Mouse (Mus musculus) lung, embryonic 14.5 days (tissue): ENCODE data around the gene Gucy1b1. TPM values are rescaled to one million over a fixed set of nuclear protein-coding genes. Genes with fewer than 3 reads are reported as not detected.

ENCODE experiments used
- ATAC-seq: fragments of 200-750 bp; cut with Nextera tagmentation; 2 replicates; pipeline ENCODE4 v1.8.0; 2017; ENCODE audit warnings: mild to moderate bottlenecking, moderate TSS enrichment, moderate library complexity; ENCODE audit not compliant: insufficient read depth
- DNase-seq: peaks from one replicate; pipeline ENCODE4 v3.0.0-alpha.2; 2015
- H3K27ac ChIP-seq: fragments of 300-500 bp; sonication (generic); 2 replicates; pipeline ENCODE4 v1.5.1; 2014; ENCODE audit warnings: low read depth, mild to moderate bottlenecking, moderate library complexity
- H3K27me3 ChIP-seq: fragments of 300-500 bp; sonication (generic); 2 replicates; pipeline ENCODE4 v1.6.1; 2014; ENCODE audit warnings: low read length, control low read depth; ENCODE audit not compliant: insufficient read depth
- H3K36me3 ChIP-seq: fragments of 300-500 bp; sonication (generic); 2 replicates; pipeline ENCODE4 v1.6.1; 2014; ENCODE audit warnings: control low read depth; ENCODE audit not compliant: insufficient read depth
- H3K4me1 ChIP-seq: fragments of 300-500 bp; sonication (generic); 2 replicates; pipeline ENCODE4 v1.6.1; 2014; ENCODE audit warnings: antibody characterized with exemption, control low read depth; ENCODE audit not compliant: insufficient read depth
- H3K4me2 ChIP-seq: fragments of 300-500 bp; sonication (generic); 2 replicates; pipeline ENCODE4 v1.6.1; 2014; ENCODE audit warnings: mild to moderate bottlenecking
- H3K4me3 ChIP-seq: fragments of 300-500 bp; sonication (generic); 2 replicates; pipeline ENCODE4 v1.5.1; 2014; ENCODE audit warnings: low read depth, low read length
- H3K9ac ChIP-seq: fragments of 300-500 bp; sonication (generic); 2 replicates; pipeline ENCODE4 v1.6.1; 2014
- H3K9me3 ChIP-seq: fragments of 300-500 bp; sonication (generic); 2 replicates; pipeline ENCODE4 v1.6.1; 2016; ENCODE audit warnings: low read depth, low read length, control low read depth
- CTCF ChIP-seq: IDR thresholded peaks from 2 replicates; pipeline ENCODE4 v1.5.1; 2016; ENCODE audit warnings: antibody characterized with exemption, low read depth
- WGBS: fragments of 180-500 bp; shearing (Covaris S2); extraction: QIAGEN DNeasy Blood & Tissue Kit; methylation state at CpG from one replicate; pipeline ENCODE4 v1.1.7; 2014; 5-methylcytosine and 5-hydroxymethylcytosine counted together
- polyA plus RNA-seq: library from polyadenylated mRNA; unstranded; fragments of >200 nt; fragmentation: Nextera tagmentation; extraction: Ambion mirVana; gene quantifications from 2 replicates; pipeline ENCODE4 v1.2.1, GENCODE M21; 2014

Gene Gucy1b1
- polyA plus RNA-seq, 1 experiment from 2014 or later: 73.5 TPM

- Histone ChIP-seq H3K4me1 (no peaks in the 10 kb centered on the region), H3K9me3 (no peaks in the 10 kb centered on the region), H3K36me3 (no peaks in the 10 kb centered on the region), H3K27ac (no peak overlapping the region), H3K4me2 (no peak overlapping the region), H3K4me3 (no peak overlapping the region), H3K9ac (no peak overlapping the region), H3K27me3 (no peaks in the 10 kb centered on the region)
- 98% methylated on average over 1 of the region's 1 CpGs for WGBS
- TF ChIP-seq CTCF: no peak
- DNase-seq (no peak), ATAC-seq (no peak)
Measured at GRCm38 (mm10) chr3:82007002-82007401, 67.5 kb downstream of the Gucy1b1 start.

DNA sequence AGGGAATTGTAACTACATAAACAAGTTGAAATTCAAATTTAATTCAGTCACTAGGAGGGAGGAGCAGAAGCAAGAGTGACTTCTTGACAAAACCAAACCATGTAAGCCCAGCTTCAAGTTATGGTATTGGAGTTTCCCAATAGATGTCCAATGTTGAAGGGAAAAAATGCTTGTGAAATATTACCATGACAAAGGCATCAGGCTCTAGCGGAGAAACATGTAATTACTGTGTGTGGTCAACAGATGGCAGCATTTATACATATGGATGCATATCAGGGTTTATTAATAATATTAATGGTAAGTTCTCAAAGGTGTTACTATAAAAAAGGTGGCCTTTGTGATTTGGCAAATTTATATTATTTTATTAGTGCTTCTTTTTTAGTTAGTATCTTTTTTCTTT is 78.5 kb downstream of the Gucy1b1 start:
- Histone ChIP-seq H3K9me3 (no peaks in the 10 kb centered on the region), H3K27me3 (no peaks in the 10 kb centered on the region), H3K36me3 (no peaks in the 10 kb centered on the region), H3K4me2 (no peak overlapping the region), H3K4me3 (no peak overlapping the region), H3K4me1 (no peaks in the 10 kb centered on the region), H3K9ac (no peak overlapping the region), H3K27ac (no peak overlapping the region)
- ATAC-seq (no peak), DNase-seq (peak; percentile 84)
- WGBS: 3% methylated on average over 1 of the region's 1 CpGs
- peak; percentile 77 for TF ChIP-seq CTCF

DNA sequence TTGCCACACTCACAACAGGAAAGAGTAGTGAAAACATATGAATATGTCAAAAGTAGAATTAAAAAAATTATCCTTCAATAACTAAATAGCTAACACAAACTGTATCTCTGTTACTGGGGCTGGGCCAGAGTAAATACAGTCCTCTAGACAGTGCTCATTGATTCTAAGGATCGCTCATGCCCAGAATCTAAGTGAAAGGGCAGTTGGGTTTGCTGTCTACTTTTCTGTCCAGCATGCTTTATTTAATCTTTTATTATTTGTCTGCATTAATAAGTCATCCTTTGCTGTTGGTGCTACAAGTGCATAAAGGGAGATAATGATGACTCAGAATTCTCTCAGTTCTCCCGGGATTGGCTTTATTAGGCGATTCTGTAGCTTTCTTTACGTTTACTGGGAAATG is 79.1 kb downstream of the Gucy1b1 start:
- H3K9me3 ChIP-seq: no peaks in the 10 kb centered on the region
- no peaks in the 10 kb centered on the region for H3K27me3 ChIP-seq
- WGBS: 38% methylated on average over 4 of the region's 4 CpGs
- H3K4me3 ChIP-seq: no peak overlapping the region
- H3K27ac ChIP-seq: no peak overlapping the region
- no peak overlapping the region for H3K9ac ChIP-seq
- no peak overlapping the region for H3K4me2 ChIP-seq
- H3K36me3 ChIP-seq: no peaks in the 10 kb centered on the region
- no peak for TF ChIP-seq CTCF
- ATAC-seq (no peak), DNase-seq (no peak)
- no peaks in the 10 kb centered on the region for H3K4me1 ChIP-seq

DNA sequence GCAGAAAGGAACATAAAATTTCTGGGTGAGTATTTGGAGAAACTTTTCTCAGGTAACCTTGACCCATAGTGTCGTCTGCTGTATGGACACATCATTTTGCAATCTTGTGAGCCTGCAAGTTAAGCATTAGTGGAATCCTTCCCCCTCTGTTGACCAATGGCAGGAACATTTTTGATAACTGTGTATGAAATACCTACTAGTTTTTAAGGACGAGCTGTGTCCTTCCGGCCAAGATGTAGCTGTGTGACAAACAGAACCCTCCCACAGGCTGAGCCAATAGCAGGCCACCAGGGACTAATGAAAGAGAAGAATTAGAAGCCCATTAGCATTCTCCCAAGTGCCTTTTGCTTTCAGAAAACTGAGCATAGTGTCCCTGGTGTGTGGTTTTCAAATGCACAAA is 84.0 kb downstream of the Gucy1b1 start:
- TF ChIP-seq CTCF: no peak
- Histone ChIP-seq H3K9me3 (no peaks in the 10 kb centered on the region), H3K27ac (no peak overlapping the region), H3K27me3 (no peaks in the 10 kb centered on the region), H3K4me3 (no peak overlapping the region), H3K4me1 (no peaks in the 10 kb centered on the region), H3K9ac (no peak overlapping the region), H3K36me3 (no peaks in the 10 kb centered on the region), H3K4me2 (no peak overlapping the region)
- ATAC-seq (no peak), DNase-seq (no peak)
- 59% methylated on average over 3 of the region's 3 CpGs for WGBS

DNA sequence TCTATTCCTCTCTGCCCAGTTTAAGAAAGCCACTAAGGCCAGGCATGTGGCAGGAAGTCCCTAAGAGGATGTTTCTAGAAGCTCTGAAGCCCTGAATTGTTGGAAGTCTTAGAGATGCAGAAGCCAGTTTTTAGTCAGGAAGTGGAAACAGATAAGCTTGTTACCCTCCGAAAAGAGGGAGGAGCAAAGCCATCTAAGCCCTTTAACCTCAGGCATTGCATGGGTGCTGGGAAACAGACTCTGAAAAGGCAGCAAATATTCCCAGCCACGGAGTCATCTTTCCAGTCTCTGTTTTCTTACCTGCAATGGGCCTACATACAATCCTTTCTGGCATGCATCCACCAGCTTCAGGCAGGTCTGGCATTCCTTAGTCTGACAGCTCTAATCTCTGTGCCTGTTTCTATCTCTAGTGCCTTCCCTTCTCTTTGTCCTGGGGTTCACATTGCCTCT is 84.8 kb downstream of the Gucy1b1 start:
- Histone ChIP-seq H3K4me1 (no peaks in the 10 kb centered on the region), H3K4me2 (no peak overlapping the region), H3K27ac (0 out of 2 replicates have a peak overlapping the region, but pooled peaks have one; percentile 10), H3K9me3 (no peaks in the 10 kb centered on the region), H3K4me3 (no peak overlapping the region), H3K9ac (no peak overlapping the region), H3K36me3 (no peaks in the 10 kb centered on the region), H3K27me3 (no peaks in the 10 kb centered on the region)
- WGBS: 21% methylated on average over 2 of the region's 2 CpGs
- TF ChIP-seq CTCF: no peak
- no peak for DNase-seq
- no peak for ATAC-seq

- Histone ChIP-seq H3K27me3 (no peaks in the 10 kb centered on the region), H3K9ac (no peak overlapping the region), H3K9me3 (no peaks in the 10 kb centered on the region), H3K4me3 (no peak overlapping the region), H3K4me1 (no peaks in the 10 kb centered on the region), H3K27ac (no peak overlapping the region), H3K36me3 (no peaks in the 10 kb centered on the region), H3K4me2 (no peak overlapping the region)
- DNase-seq (no peak), ATAC-seq (no peak)
- 97% methylated on average over 3 of the region's 3 CpGs for WGBS
- no peak for TF ChIP-seq CTCF
Measured at GRCm38 (mm10) chr3:81987628-81988027, 86.9 kb downstream of the Gucy1b1 start.

DNA sequence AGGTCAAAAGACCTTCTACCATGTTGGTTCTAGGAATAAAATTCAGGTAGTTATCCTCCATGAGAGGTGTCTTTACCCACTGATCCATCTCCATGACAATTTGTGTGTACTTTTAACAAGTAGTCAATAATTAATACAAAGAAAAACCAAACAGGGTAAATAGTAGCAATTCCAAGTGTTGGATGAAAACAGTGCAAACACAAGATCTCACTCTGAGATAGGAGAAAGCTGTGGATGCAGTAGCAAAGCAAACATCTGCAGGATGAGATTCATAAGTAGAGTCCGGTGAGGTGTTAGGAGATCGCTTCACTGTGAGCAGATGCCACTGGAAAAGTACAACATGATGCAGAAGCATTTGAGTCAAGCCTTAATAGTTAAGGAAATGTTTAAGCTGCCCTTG is 88.4 kb downstream of the Gucy1b1 start:
- Histone ChIP-seq H3K4me3 (no peak overlapping the region), H3K9me3 (no peaks in the 10 kb centered on the region), H3K36me3 (no peaks in the 10 kb centered on the region), H3K27ac (no peak overlapping the region), H3K27me3 (no peaks in the 10 kb centered on the region), H3K9ac (no peak overlapping the region), H3K4me2 (no peak overlapping the region), H3K4me1 (no peaks in the 10 kb centered on the region)
- 76% methylated on average over 2 of the region's 2 CpGs for WGBS
- ATAC-seq (no peak), DNase-seq (no peak)
- no peak for TF ChIP-seq CTCF

DNA sequence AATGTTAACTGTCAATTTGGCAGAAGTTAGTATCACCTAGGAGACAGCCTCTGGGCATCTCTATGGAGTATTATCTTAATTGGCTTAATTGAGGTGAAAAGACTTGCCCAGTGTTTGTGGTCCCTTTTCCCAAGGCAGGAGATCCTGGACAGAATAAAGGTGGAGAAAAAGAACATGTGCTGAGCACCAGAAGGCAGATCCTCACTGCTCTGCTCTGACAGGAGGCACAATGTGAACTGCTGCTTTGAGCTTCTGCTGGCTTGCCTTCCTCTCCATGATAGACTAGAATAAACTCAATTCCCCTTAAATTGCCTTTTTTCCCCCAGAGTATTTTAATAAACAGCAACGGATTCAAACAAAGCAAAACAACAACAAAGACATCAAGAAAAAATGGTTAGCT is 89.4 kb downstream of the Gucy1b1 start:
- Histone ChIP-seq H3K4me3 (no peak overlapping the region), H3K36me3 (no peaks in the 10 kb centered on the region), H3K9me3 (no peaks in the 10 kb centered on the region), H3K9ac (no peak overlapping the region), H3K4me2 (no peak overlapping the region), H3K27me3 (no peaks in the 10 kb centered on the region), H3K4me1 (no peaks in the 10 kb centered on the region), H3K27ac (no peak overlapping the region)
- DNase-seq (no peak), ATAC-seq (no peak)
- 56% methylated on average over 1 of the region's 1 CpGs for WGBS
- TF ChIP-seq CTCF: no peak
